Mouse (Mus musculus) myocyte (in vitro differentiated cells): Measurements from ENCODE around the gene Zfp719. TPM values are rescaled to one million over a fixed set of nuclear protein-coding genes. Genes with fewer than 3 reads are reported as not detected.

Experiments used
- H3K27me3 ChIP-seq: one replicate; pipeline ENCODE4 v1.6.1; 2011; ENCODE audit not compliant: control insufficient read depth, insufficient read depth, insufficient read length
- H3K36me3 ChIP-seq: one replicate; pipeline ENCODE4 v1.6.1; 2011; ENCODE audit not compliant: control insufficient read depth, insufficient read depth
- H3K4me2 ChIP-seq: one replicate; pipeline ENCODE4 v1.6.1; 2011; ENCODE audit warnings: low read depth, control low read depth
- H3K4me3 ChIP-seq: one replicate; pipeline ENCODE4 v1.5.1; 2011; ENCODE audit warnings: mild to moderate bottlenecking, control low read depth, moderate library complexity
- H3K79me2 ChIP-seq: one replicate; pipeline ENCODE4 v1.6.1; 2011; ENCODE audit not compliant: control insufficient read depth, insufficient read depth
- H3ac ChIP-seq: one replicate; pipeline ENCODE4 v1.6.1; 2011; ENCODE audit not compliant: control insufficient read depth, insufficient read length
- CEBPB ChIP-seq: IDR thresholded peaks from 2 replicates; pipeline ENCODE4 v1.6.1; 2011; ENCODE audit warnings: mild to moderate bottlenecking, moderate library complexity; ENCODE audit not compliant: poor library complexity, insufficient read depth, severe bottlenecking
- E2F4 ChIP-seq: IDR thresholded peaks from one replicate; pipeline ENCODE4 v1.6.1; 2011; ENCODE audit warnings: mild to moderate bottlenecking, control low read depth, moderate library complexity; ENCODE audit not compliant: insufficient read depth
- MAX ChIP-seq: IDR thresholded peaks from one replicate; pipeline ENCODE4 v1.6.1; 2011; ENCODE audit warnings: low read depth, mild to moderate bottlenecking, control low read depth
- MYOD1 ChIP-seq, 3 experiments: IDR thresholded peaks; one replicate each; pipeline ENCODE4 v1.6.1; 2011; ENCODE audit warnings: control low read depth in 2 of 3, low read depth in 2 of 3, mild to moderate bottlenecking in 2 of 3, moderate library complexity in 1 of 3; ENCODE audit not compliant: insufficient read length in 2 of 3, control insufficient read depth in 1 of 3
- MYOG ChIP-seq, 3 experiments: IDR thresholded peaks; one replicate each; pipeline ENCODE4 v1.6.1; 2011; ENCODE audit warnings: control low read depth in 2 of 3, low read depth in 2 of 3, mild to moderate bottlenecking in 2 of 3; ENCODE audit not compliant: insufficient read length in 2 of 3, control insufficient read depth in 1 of 3, insufficient read depth in 1 of 3
- POLR2A ChIP-seq: IDR thresholded peaks from one replicate; pipeline ENCODE4 v1.6.1; 2011; ENCODE audit warnings: low read depth, mild to moderate bottlenecking, control low read depth, moderate library complexity; ENCODE audit not compliant: insufficient read length
- POLR2AphosphoS2 ChIP-seq: IDR thresholded peaks from one replicate; pipeline ENCODE4 v1.6.1; 2011; ENCODE audit warnings: low read depth, control low read depth; ENCODE audit not compliant: insufficient read length
- REST ChIP-seq: IDR thresholded peaks from one replicate; pipeline ENCODE4 v1.6.1; 2011; ENCODE audit warnings: mild to moderate bottlenecking, control low read depth, moderate library complexity; ENCODE audit not compliant: insufficient read depth, insufficient read length
- SRF ChIP-seq: IDR thresholded peaks from one replicate; pipeline ENCODE4 v1.6.1; 2011; ENCODE audit warnings: low read depth; ENCODE audit not compliant: control insufficient read depth, insufficient read length
- TCF12 ChIP-seq: IDR thresholded peaks from one replicate; pipeline ENCODE4 v1.6.1; 2011; ENCODE audit warnings: mild to moderate bottlenecking, control low read depth; ENCODE audit not compliant: poor library complexity, insufficient read depth, severe bottlenecking
- TCF3 ChIP-seq: IDR thresholded peaks from one replicate; pipeline ENCODE4 v1.6.1; 2011; ENCODE audit warnings: low read depth, control low read depth; ENCODE audit not compliant: insufficient read length
- USF1 ChIP-seq: IDR thresholded peaks from one replicate; pipeline ENCODE4 v1.6.1; 2011; ENCODE audit warnings: low read depth, mild to moderate bottlenecking, control low read depth, moderate library complexity
- polyA plus RNA-seq: library from polyadenylated mRNA; unstranded; fragments of >200 nt; fragmentation: generic; extraction: Trizol; gene quantifications from one replicate; pipeline ENCODE4 v1.2.1, GENCODE M21; 2012; ENCODE audit warnings: missing spikeins

The Zfp719 gene
- polyA plus RNA-seq, 1 experiment, result 2.8 TPM

DNA sequence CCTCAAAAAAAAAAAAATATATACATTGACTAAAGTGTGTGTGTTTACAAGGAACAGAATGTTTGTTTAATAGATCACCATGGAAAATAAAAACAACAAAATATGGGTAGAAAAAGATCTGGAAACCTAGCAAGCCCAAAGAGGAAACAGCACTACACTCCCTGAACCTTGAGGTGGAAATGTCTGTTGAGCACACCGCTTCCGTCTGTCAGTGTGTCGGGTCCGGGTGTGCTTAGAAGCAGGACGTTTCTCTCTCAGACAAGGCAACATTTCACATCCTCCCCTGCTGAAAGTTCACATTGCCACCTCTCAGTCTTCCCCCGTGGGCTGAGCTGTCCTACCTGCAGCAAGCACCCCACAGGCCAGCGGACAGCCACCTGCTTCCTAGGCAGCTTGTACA, 43.5 kb downstream of the Zfp719 start:
- H3ac ChIP-seq, result no peak overlapping the region
- H3K79me2 ChIP-seq, result no peaks in the 10 kb centered on the region
- H3K4me2 ChIP-seq, result no peak overlapping the region
- H3K27me3 ChIP-seq, result no peaks in the 10 kb centered on the region
- H3K36me3 ChIP-seq, result no peaks in the 10 kb centered on the region
- no peak overlapping the region for H3K4me3 ChIP-seq
- TF ChIP-seq CEBPB, result no peak
- no peak for TF ChIP-seq TCF3
- TF ChIP-seq POLR2AphosphoS2, result no peak
- TF ChIP-seq E2F4, result no peak
- TF ChIP-seq TCF12, result no peak
- no peak for TF ChIP-seq MYOD1 (IDR thresholded peaks at IDR 0.05; ENCODE audit: control insufficient read depth in 1 of 3, insufficient read length in 2 of 3, low read depth in 2 of 3)

DNA sequence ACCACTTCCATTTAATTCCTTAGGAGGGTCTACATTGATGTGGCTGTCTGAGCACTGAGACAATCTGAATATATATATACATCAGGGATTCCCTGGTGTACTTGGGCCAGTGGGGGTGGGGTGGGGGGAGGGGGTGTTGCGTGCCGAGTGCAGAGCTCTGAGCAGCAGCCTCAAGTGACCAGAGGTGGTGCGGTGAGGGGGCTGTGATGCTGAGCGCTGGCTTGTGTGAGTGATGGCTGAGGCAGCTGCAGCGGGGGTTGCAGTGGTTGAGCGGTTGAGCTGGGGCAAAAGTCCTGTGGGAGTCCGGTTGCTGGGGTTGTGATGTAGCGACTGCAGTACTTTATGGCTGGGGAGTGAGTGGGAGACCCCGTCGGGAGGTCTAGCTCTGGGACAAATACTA, 44.4 kb downstream of the Zfp719 start:
- Histone ChIP-seq H3K36me3 (no peaks in the 10 kb centered on the region), H3K27me3 (no peaks in the 10 kb centered on the region), H3ac (no peak overlapping the region), H3K79me2 (no peaks in the 10 kb centered on the region), H3K4me2 (no peak overlapping the region), H3K4me3 (no peak overlapping the region)
- TF ChIP-seq USF1, result no peak
- TF ChIP-seq REST, result no peak
- TF ChIP-seq MYOD1 (IDR thresholded peaks at IDR 0.05; ENCODE audit: control insufficient read depth in 1 of 3, insufficient read length in 2 of 3, low read depth in 2 of 3), result peak in 2 of 3 experiments; percentile 69 to 74
- TF ChIP-seq POLR2A, result no peak
- no peak for TF ChIP-seq E2F4
- TF ChIP-seq TCF12, result no peak

DNA sequence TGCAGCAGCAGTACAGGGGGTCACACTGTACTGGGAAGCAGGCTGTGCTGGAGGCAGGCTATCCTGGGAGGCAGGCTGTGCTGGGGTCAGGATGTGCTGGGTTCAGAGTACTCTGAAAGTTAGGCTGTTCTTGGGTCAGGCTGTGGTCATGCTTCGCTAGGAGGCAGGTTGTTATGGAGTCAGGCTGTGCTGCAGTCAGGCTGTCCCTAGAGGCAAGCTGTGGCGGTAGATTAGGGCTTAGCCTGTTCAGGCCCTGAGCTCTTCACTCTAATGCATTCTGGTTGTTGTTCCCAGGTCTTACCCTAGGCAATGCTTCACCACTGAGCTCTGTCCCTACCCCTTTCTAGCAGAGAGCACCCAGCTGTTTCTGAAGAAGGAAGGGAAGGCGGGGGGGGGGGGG, 45.7 kb downstream of the Zfp719 start:
- no peak for TF ChIP-seq REST
- no peak for TF ChIP-seq TCF3
- TF ChIP-seq MAX, result no peak
- TF ChIP-seq POLR2A, result no peak
- no peak overlapping the region for H3K4me3 ChIP-seq
- no peaks in the 10 kb centered on the region for H3K36me3 ChIP-seq
- H3ac ChIP-seq, result no peak overlapping the region
- no peaks in the 10 kb centered on the region for H3K79me2 ChIP-seq
- no peaks in the 10 kb centered on the region for H3K27me3 ChIP-seq
- no peak overlapping the region for H3K4me2 ChIP-seq

DNA sequence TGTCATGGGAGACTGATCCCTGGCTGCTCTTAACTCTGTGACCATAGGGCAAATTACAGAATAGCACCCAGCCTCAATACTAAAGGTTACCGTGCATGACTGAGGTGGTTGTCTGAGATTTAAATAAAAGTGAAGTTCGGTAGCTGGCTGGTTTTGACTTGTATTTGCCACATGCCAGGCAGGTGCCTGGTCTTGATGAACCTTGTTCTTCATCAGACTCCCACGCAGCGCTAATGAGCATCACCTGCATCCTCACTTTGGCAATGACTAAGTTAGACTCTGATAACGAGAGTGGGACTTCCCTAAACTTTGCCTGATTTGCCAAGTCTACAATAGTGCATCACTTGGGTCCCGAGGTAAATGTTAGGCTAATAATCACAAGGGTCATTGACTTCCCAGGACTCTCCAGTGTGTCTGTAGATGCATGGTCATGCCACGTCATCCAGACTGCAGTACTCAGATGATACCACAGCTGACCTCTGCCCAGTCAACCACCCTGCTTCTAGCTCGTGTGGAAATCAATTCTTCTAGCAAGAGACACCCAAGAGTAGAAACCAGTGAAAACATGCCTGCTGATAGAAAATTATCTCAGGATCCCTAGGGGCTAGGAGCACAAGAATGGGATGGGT, 46.5 kb downstream of the Zfp719 start:
- TF ChIP-seq CEBPB, result no peak
- no peak for TF ChIP-seq TCF12
- TF ChIP-seq SRF, result no peak
- TF ChIP-seq REST, result no peak
- no peak for TF ChIP-seq TCF3
- TF ChIP-seq POLR2AphosphoS2, result no peak
- no peaks in the 10 kb centered on the region for H3K27me3 ChIP-seq
- H3K79me2 ChIP-seq, result no peaks in the 10 kb centered on the region
- H3K36me3 ChIP-seq, result no peaks in the 10 kb centered on the region
- H3K4me3 ChIP-seq, result no peak overlapping the region
- H3K4me2 ChIP-seq, result no peak overlapping the region
- no peak overlapping the region for H3ac ChIP-seq

DNA sequence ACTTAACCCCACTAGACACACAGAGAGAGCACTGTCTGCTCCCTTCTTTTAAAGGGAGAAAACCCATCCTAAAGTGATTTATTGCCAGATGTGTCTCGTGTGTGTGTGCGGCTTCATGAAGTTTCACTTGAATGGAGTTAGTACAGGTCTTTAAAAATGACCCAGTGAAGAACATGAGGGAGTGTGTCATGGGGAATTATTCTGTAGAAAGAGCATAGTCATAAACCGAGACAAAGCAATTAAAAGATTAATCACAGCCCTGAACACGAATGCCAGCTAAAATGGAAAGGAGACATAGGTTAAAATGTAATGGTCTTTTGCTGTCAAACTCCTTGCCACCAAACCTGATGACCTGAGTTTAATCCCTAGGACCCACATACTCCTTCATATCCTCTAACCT, 54.5 kb downstream of the Zfp719 start:
- H3K36me3 ChIP-seq, result no peaks in the 10 kb centered on the region
- H3K4me2 ChIP-seq, result no peak overlapping the region
- no peaks in the 10 kb centered on the region for H3K79me2 ChIP-seq
- H3ac ChIP-seq, result no peak overlapping the region
- peaks cover 5% of the 10 kb centered on the region for H3K27me3 ChIP-seq
- H3K4me3 ChIP-seq, result no peak overlapping the region
- no peak for TF ChIP-seq USF1
- TF ChIP-seq SRF, result no peak
- TF ChIP-seq TCF12, result no peak
- TF ChIP-seq MAX, result no peak
- TF ChIP-seq POLR2AphosphoS2, result no peak
- TF ChIP-seq MYOD1 (IDR thresholded peaks at IDR 0.05; ENCODE audit: control insufficient read depth in 1 of 3, insufficient read length in 2 of 3, low read depth in 2 of 3), result no peak
- TF ChIP-seq CEBPB, result no peak
- TF ChIP-seq REST, result no peak
- TF ChIP-seq POLR2A, result no peak
- TF ChIP-seq E2F4, result no peak
- TF ChIP-seq TCF3, result no peak
- no peak for TF ChIP-seq MYOG (IDR thresholded peaks at IDR 0.05; ENCODE audit: control insufficient read depth in 1 of 3, insufficient read depth in 1 of 3, insufficient read length in 2 of 3, low read depth in 2 of 3)

DNA sequence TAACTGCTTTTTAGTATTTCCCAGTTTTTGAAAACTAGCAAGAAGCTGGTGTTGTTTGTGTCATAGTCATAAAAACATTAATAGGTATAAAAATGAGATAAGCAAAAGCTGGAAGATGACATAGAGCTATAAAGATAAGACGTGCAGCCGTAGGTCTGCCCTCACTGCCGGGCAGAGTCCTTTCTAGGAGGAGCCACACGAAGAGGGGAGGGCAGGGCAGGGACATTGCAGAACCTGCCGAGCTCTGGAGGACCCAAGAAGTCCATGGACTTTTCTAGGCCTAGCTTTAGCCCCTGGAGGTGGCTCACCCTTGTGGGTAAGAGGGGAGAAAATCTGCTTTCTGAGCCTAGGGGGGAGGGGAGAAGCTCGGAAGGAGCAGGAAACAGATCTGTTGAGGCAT, 55.1 kb downstream of the Zfp719 start, which contains the start of gene Ceacam18:
TSS of gene Ceacam18 (plus strand) at position 208 of the 400 bp plus-strand sequence.
- TF ChIP-seq POLR2AphosphoS2, result no peak
- TF ChIP-seq MYOG (IDR thresholded peaks at IDR 0.05; ENCODE audit: control insufficient read depth in 1 of 3, insufficient read depth in 1 of 3, insufficient read length in 2 of 3, low read depth in 2 of 3), result no peak
- no peak for TF ChIP-seq POLR2A
- no peak for TF ChIP-seq TCF3
- no peak for TF ChIP-seq E2F4
- no peak for TF ChIP-seq USF1
- no peak for TF ChIP-seq MAX
- TF ChIP-seq REST, result no peak
- TF ChIP-seq MYOD1 (IDR thresholded peaks at IDR 0.05; ENCODE audit: control insufficient read depth in 1 of 3, insufficient read length in 2 of 3, low read depth in 2 of 3), result no peak
- no peak for TF ChIP-seq TCF12
- TF ChIP-seq SRF, result no peak
- TF ChIP-seq CEBPB, result no peak
- Histone ChIP-seq H3K36me3 (no peaks in the 10 kb centered on the region), H3K4me3 (no peak within 1 kb of the TSS), H3K4me2 (no peak within 1 kb of the TSS), H3K79me2 (no peaks in the 10 kb centered on the region), H3ac (no peak within 1 kb of the TSS), H3K27me3 (peaks cover 5% of the 10 kb centered on the region)
